Mouse (Mus musculus) neural tube, embryonic 12.5 days (tissue): ENCODE data around the gene Cplx3. TPM values are rescaled to one million over a fixed set of nuclear protein-coding genes. Genes with fewer than 3 reads are reported as not detected.

Source experiments
- ATAC-seq: fragments of 200-750 bp; cut with Nextera tagmentation; 2 replicates; pipeline ENCODE4 v1.8.0; 2017; ENCODE audit warnings: low read depth, mild to moderate bottlenecking, moderate TSS enrichment, moderate library complexity; ENCODE audit not compliant: low FRiP score
- H3K27ac ChIP-seq: fragments of 300-500 bp; sonication (generic); 2 replicates; pipeline ENCODE4 v1.5.1; 2016
- H3K27me3 ChIP-seq: fragments of 300-500 bp; sonication (generic); replicated peaks from 2 replicates; pipeline ENCODE4 v1.6.1; 2016; ENCODE audit warnings: mild to moderate bottlenecking
- H3K36me3 ChIP-seq: fragments of 300-500 bp; sonication (generic); 2 replicates; pipeline ENCODE4 v1.6.1; 2016; ENCODE audit warnings: mild to moderate bottlenecking
- H3K4me1 ChIP-seq: fragments of 300-500 bp; sonication (generic); 2 replicates; pipeline ENCODE4 v1.6.1; 2016
- H3K4me2 ChIP-seq: fragments of 300-500 bp; sonication (generic); replicated peaks from 2 replicates; pipeline ENCODE4 v1.6.1; 2016; ENCODE audit warnings: mild to moderate bottlenecking
- H3K4me3 ChIP-seq: fragments of 300-500 bp; sonication (generic); 2 replicates; pipeline ENCODE4 v1.5.1; 2016
- H3K9ac ChIP-seq: fragments of 300-500 bp; sonication (generic); 2 replicates; pipeline ENCODE4 v1.6.1; 2016; ENCODE audit warnings: mild to moderate bottlenecking
- H3K9me3 ChIP-seq: fragments of 300-500 bp; sonication (generic); 2 replicates; pipeline ENCODE4 v1.6.1; 2016; ENCODE audit warnings: mild to moderate bottlenecking
- WGBS: fragments of 180-500 bp; shearing (Covaris S2); methylation state at CpG from one replicate; pipeline ENCODE4 v1.1.7; 2016; 5-methylcytosine and 5-hydroxymethylcytosine counted together
- polyA plus RNA-seq: library from polyadenylated mRNA; unstranded; fragments of >200 nt; fragmentation: Nextera tagmentation; extraction: Ambion mirVana; gene quantifications from 2 replicates; pipeline ENCODE4 v1.2.1, GENCODE M21; 2016

Gene Cplx3
- polyA plus RNA-seq, 1 experiment from 2014 or later: not detected

- no peak overlapping the region for H3K27ac ChIP-seq
- 0 out of 2 replicates have a peak, but pooled peaks cover 4% of the 10 kb centered on the region for H3K4me1 ChIP-seq
- 0 out of 2 replicates have a peak overlapping the region, but pooled peaks have one; percentile 2 for H3K9ac ChIP-seq
- H3K4me3 ChIP-seq: no peak overlapping the region
- H3K4me2 ChIP-seq: no peak overlapping the region
- peaks cover 89% of the 10 kb centered on the region for H3K36me3 ChIP-seq
- no peaks in the 10 kb centered on the region for H3K27me3 ChIP-seq
- H3K9me3 ChIP-seq: no peaks in the 10 kb centered on the region
- peak; percentile 74 for ATAC-seq
- WGBS: 68% methylated on average over 14 of the region's 14 CpGs
These were observed 23.2 kb upstream of the Cplx3 start for GRCm38 (mm10) chr9:57629118-57629874.

DNA sequence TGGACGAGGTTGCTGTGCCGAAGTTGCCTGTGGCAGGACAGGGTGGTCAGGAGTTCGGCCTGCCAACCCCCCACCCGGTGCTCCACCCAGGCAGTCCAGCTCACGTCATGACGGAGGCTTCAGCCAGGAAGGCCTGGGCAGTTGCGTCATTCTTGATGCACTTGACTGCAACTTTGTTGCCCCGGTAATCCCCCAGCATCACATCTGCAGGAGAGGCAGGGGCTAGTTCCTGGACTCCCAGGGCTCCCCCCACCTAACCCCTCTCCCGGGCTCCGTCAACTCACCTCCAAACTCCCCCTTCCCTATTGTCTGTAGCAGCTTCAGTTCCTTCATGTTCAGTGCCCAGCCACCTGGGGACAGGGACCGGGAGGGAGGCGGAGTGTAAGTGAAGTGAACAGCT is 22.6 kb upstream of the Cplx3 start:
- Histone ChIP-seq H3K4me3 (no peak overlapping the region), H3K4me1 (no peaks in the 10 kb centered on the region), H3K27ac (no peak overlapping the region), H3K9me3 (no peaks in the 10 kb centered on the region), H3K36me3 (peaks cover 87% of the 10 kb centered on the region), H3K9ac (0 out of 2 replicates have a peak overlapping the region, but pooled peaks have one; percentile 2), H3K27me3 (no peaks in the 10 kb centered on the region), H3K4me2 (no peak overlapping the region)
- 96% methylated on average over 12 of the region's 12 CpGs for WGBS
- ATAC-seq: 0 out of 2 replicates have a peak, but pooled peaks have one; percentile 11

GRCm38 (mm10) chr9:57627892-57628291 is 21.8 kb upstream of the Cplx3 start:
- Histone ChIP-seq H3K9ac (no peak overlapping the region), H3K36me3 (peaks cover 82% of the 10 kb centered on the region), H3K4me3 (no peak overlapping the region), H3K4me2 (no peak overlapping the region), H3K27ac (no peak overlapping the region), H3K4me1 (no peaks in the 10 kb centered on the region), H3K27me3 (no peaks in the 10 kb centered on the region), H3K9me3 (no peaks in the 10 kb centered on the region)
- ATAC-seq: no peak
- 93% methylated on average over 11 of the region's 11 CpGs for WGBS

GRCm38 (mm10) chr9:57627191-57627590 is 21.1 kb upstream of the Cplx3 start:
- H3K36me3 ChIP-seq: peaks cover 80% of the 10 kb centered on the region
- no peaks in the 10 kb centered on the region for H3K9me3 ChIP-seq
- ATAC-seq: no peak
- 89% methylated on average over 17 of the region's 17 CpGs for WGBS
- H3K4me1 ChIP-seq: no peaks in the 10 kb centered on the region
- H3K4me2 ChIP-seq: no peak overlapping the region
- H3K27ac ChIP-seq: no peak overlapping the region
- H3K9ac ChIP-seq: no peak overlapping the region
- no peaks in the 10 kb centered on the region for H3K27me3 ChIP-seq
- H3K4me3 ChIP-seq: no peak overlapping the region

GRCm38 (mm10) chr9:57625674-57626500 is 19.8 kb upstream of the Cplx3 start:
- no peaks in the 10 kb centered on the region for H3K4me1 ChIP-seq
- 76% methylated on average over 15 of the region's 15 CpGs for WGBS
- H3K27ac ChIP-seq: no peak overlapping the region
- peaks cover 67% of the 10 kb centered on the region for H3K36me3 ChIP-seq
- H3K27me3 ChIP-seq: 0 out of 2 replicates have a peak, but pooled peaks cover under 1% of the 10 kb centered on the region
- H3K9me3 ChIP-seq: no peaks in the 10 kb centered on the region
- ATAC-seq: no peak
- H3K9ac ChIP-seq: no peak overlapping the region
- no peak overlapping the region for H3K4me3 ChIP-seq
- no peak overlapping the region for H3K4me2 ChIP-seq

DNA sequence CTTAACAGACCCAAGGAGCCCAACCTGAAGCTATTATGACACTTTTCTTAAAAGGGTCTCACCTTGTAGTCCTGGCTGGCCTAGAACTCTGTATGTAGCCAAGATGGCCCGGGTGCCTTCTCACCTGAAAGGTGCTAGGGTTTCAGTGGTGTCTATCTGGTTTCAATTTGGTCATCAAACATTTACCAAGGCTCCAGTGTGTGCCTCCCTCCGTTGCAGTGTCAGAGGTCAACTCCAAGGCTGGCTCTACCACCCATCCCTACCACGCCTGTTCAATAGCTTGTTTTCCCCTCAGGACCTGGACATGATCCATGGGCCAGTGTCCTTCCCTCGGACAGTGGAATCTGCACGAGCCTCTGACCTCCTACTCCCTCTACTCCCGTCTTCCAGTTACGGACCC is 18.2 kb upstream of the Cplx3 start:
- H3K4me3 ChIP-seq: no peak overlapping the region
- ATAC-seq: no peak
- 0 out of 2 replicates have a peak, but pooled peaks cover 3% of the 10 kb centered on the region for H3K27me3 ChIP-seq
- no peaks in the 10 kb centered on the region for H3K4me1 ChIP-seq
- no peak overlapping the region for H3K27ac ChIP-seq
- peaks cover 52% of the 10 kb centered on the region for H3K36me3 ChIP-seq
- WGBS: 87% methylated on average over 7 of the region's 7 CpGs
- no peaks in the 10 kb centered on the region for H3K9me3 ChIP-seq
- no peak overlapping the region for H3K9ac ChIP-seq
- H3K4me2 ChIP-seq: no peak overlapping the region

- Histone ChIP-seq H3K4me1 (no peaks in the 10 kb centered on the region), H3K9me3 (no peaks in the 10 kb centered on the region), H3K27me3 (0 out of 2 replicates have a peak, but pooled peaks cover 3% of the 10 kb centered on the region), H3K36me3 (peaks cover 17% of the 10 kb centered on the region), H3K9ac (no peak within 1 kb of the TSS), H3K27ac (no peak within 1 kb of the TSS), H3K4me3 (no peak within 1 kb of the TSS), H3K4me2 (no peak within 1 kb of the TSS)
- no peak for ATAC-seq
- 92% methylated on average over 5 of the region's 5 CpGs for WGBS
These were observed 14.6 kb upstream of the Cplx3 start, which contains the start of gene Lman1l for GRCm38 (mm10) chr9:57620674-57621073. TSS of gene Lman1l (minus strand) at chr9:57620774.

DNA sequence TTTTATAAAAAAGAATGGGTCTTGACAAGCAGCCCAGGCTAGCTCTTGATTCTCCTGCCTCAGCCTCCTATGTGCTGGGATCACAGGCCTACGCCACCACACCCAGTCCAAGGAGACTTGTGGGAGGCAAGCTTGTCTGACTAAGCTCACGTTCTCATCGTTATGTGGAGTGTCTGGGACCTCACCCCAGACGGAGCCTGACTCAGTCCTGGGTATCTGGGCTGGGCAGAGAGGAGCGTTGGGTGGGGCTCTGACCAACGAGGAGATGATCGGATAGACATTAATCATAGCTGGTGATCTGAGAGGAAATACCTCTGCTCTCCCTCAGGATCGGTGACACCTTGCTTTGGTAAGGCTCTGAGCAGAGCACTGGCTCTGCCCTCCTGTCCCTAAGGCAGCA is 12.8 kb upstream of the Cplx3 start:
- Histone ChIP-seq H3K4me2 (no peak overlapping the region), H3K27ac (no peak overlapping the region), H3K36me3 (no peaks in the 10 kb centered on the region), H3K27me3 (0 out of 2 replicates have a peak, but pooled peaks cover 3% of the 10 kb centered on the region), H3K9ac (no peak overlapping the region), H3K4me3 (no peak overlapping the region), H3K9me3 (no peaks in the 10 kb centered on the region), H3K4me1 (no peaks in the 10 kb centered on the region)
- WGBS: 81% methylated on average over 8 of the region's 8 CpGs
- no peak for ATAC-seq

- 86% methylated on average over 8 of the region's 8 CpGs for WGBS
- H3K9ac ChIP-seq: no peak overlapping the region
- no peak overlapping the region for H3K4me3 ChIP-seq
- no peaks in the 10 kb centered on the region for H3K36me3 ChIP-seq
- H3K27ac ChIP-seq: no peak overlapping the region
- no peaks in the 10 kb centered on the region for H3K4me1 ChIP-seq
- 0 out of 2 replicates have a peak, but pooled peaks cover 3% of the 10 kb centered on the region for H3K27me3 ChIP-seq
- no peaks in the 10 kb centered on the region for H3K9me3 ChIP-seq
- H3K4me2 ChIP-seq: no peak overlapping the region
- no peak for ATAC-seq
These were observed 11.6 kb upstream of the Cplx3 start for GRCm38 (mm10) chr9:57617556-57618169.

- 87% methylated on average over 4 of the region's 4 CpGs for WGBS
- ATAC-seq: no peak
- Histone ChIP-seq H3K9me3 (no peaks in the 10 kb centered on the region), H3K27ac (no peak overlapping the region), H3K9ac (no peak overlapping the region), H3K4me1 (no peaks in the 10 kb centered on the region), H3K4me2 (no peak overlapping the region), H3K36me3 (no peaks in the 10 kb centered on the region), H3K4me3 (no peak overlapping the region), H3K27me3 (no peaks in the 10 kb centered on the region)
These were observed 8.7 kb upstream of the Cplx3 start for GRCm38 (mm10) chr9:57614786-57615185.

GRCm38 (mm10) chr9:57613975-57614374 is 7.9 kb upstream of the Cplx3 start:
- Histone ChIP-seq H3K4me3 (no peak overlapping the region), H3K4me2 (no peak overlapping the region), H3K9me3 (no peaks in the 10 kb centered on the region), H3K27ac (no peak overlapping the region), H3K27me3 (no peaks in the 10 kb centered on the region), H3K9ac (no peak overlapping the region), H3K4me1 (no peaks in the 10 kb centered on the region), H3K36me3 (no peaks in the 10 kb centered on the region)
- no peak for ATAC-seq
- 82% methylated on average over 7 of the region's 7 CpGs for WGBS

DNA sequence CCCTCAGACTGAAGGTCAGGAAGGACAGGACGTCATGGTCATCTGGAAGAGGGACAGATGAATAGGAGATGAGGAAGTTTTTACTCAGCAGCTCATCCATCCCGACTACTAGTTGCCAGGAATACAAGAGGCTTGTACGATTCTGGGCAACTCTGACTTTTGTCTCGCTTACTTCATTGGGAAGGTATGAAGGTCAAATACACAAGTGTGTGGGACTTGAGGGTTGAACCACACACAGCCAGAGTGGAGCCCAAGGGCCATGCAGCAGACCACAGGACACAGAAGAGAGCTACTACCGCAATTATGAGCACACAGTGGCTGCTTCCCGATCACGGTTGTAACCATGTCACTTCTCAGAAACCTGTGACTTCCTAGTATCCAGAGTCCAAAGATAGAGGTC is 6.5 kb upstream of the Cplx3 start:
- ATAC-seq: no peak
- H3K9me3 ChIP-seq: no peaks in the 10 kb centered on the region
- no peaks in the 10 kb centered on the region for H3K4me1 ChIP-seq
- 80% methylated on average over 7 of the region's 7 CpGs for WGBS
- no peaks in the 10 kb centered on the region for H3K36me3 ChIP-seq
- H3K27ac ChIP-seq: no peak overlapping the region
- H3K9ac ChIP-seq: no peak overlapping the region
- H3K27me3 ChIP-seq: no peaks in the 10 kb centered on the region; the same call in 1 of the 2 replicates
- H3K4me2 ChIP-seq: no peak overlapping the region
- H3K4me3 ChIP-seq: no peak overlapping the region
